9 mouse cellular contexts compared by ENCODE assay signal in the genomic region with DNA sequence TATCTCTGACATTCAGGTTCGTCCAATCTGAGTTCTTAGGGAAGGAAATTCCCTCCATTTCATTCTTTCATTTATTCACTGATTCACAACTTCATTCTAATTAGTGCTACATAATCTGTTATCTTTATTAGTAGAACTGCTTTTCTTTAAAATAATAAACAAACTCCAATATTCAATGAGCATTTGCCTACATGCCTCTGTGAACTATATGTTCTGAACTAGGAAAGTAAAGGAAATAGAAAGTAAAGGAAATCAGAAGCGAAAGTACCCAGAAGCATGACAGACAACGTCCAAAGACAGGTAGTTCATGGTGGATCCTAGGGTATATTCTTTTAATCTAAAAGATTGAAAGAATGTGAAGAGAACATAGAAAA. TPM values are rescaled to one million over a fixed set of nuclear protein-coding genes. Genes with fewer than 3 reads are reported as not detected.
DNase-seq lines count a peak whose midpoint lies in the region; ATAC-seq and TF ChIP-seq lines count a peak whose summit lies in the region.
"Had no signal": no experiment of that assay in that cellular context is flagged by ENCODE, and none has a peak within 500 bp of the region (broad histone marks: within the 10 kb centered on the region; RNA-seq: fewer than 3 reads in every experiment).

No protein-coding gene starts in this region.

- 0 out of 2 replicates have a peak, but pooled peaks cover 3% of the 10 kb centered on the region for H3K4me1 ChIP-seq in forebrain, embryonic 11.5 days (replicated peaks; ENCODE audit: control insufficient read depth, insufficient read depth, low read length)
- peaks cover 11% of the 10 kb centered on the region for H3K4me1 ChIP-seq in limb, embryonic 12.5 days (replicated peaks)
- peaks cover 14% of the 10 kb centered on the region for H3K4me1 ChIP-seq in neural tube, embryonic 13.5 days (replicated peaks)

- TF ChIP-seq CTCF in left cerebral cortex, adult 2 months (IDR thresholded peaks at IDR 0.05) = no peak

- H3K36me3 ChIP-seq in forebrain, embryonic 11.5 days (ENCODE audit: control insufficient read depth, insufficient read depth, low read length) = peaks cover 8% of the 10 kb centered on the region; the same call in 1 of the 2 replicates
- peaks cover 34% of the 10 kb centered on the region for H3K36me3 ChIP-seq in limb, embryonic 12.5 days
- peaks cover 29% of the 10 kb centered on the region for H3K36me3 ChIP-seq in neural tube, embryonic 13.5 days

- intact Hi-C loops in left cerebral cortex, adult 2 months (cut with DNase I) = loop anchor here (5.0 kb wide), 1 partner anchor 284 kb away; no protein-coding TSS in a partner anchor
- intact Hi-C loops in left cerebral cortex, postnatal 36 days (cut with DNase I) = loop anchor here (5.0 kb wide), 1 partner anchor 284 kb away; no protein-coding TSS in a partner anchor

- WGBS in forebrain, embryonic 11.5 days = 68% methylated on average over 3 of the region's 3 CpGs
- WGBS in limb, embryonic 12.5 days = 65% methylated on average over 3 of the region's 3 CpGs
- WGBS in neural tube, embryonic 13.5 days = 64% methylated on average over 3 of the region's 3 CpGs

- H3K9me3 ChIP-seq in forebrain, embryonic 11.5 days (ENCODE audit: control insufficient read depth, low read length) = no peaks in the 10 kb centered on the region
- no peaks in the 10 kb centered on the region for H3K9me3 ChIP-seq in limb, embryonic 12.5 days
- H3K9me3 ChIP-seq in neural tube, embryonic 13.5 days = no peaks in the 10 kb centered on the region

- H3K9ac ChIP-seq in forebrain, embryonic 11.5 days (ENCODE audit: low read length) = no peak overlapping the region; the same call in 1 of the 2 replicates
- H3K9ac ChIP-seq in limb, embryonic 12.5 days (replicated peaks) = 0 out of 2 replicates have a peak overlapping the region, but pooled peaks have one; percentile 69
- H3K9ac ChIP-seq in neural tube, embryonic 13.5 days = no peak overlapping the region

- H3K27me3 ChIP-seq in forebrain, embryonic 11.5 days (ENCODE audit: control insufficient read depth, insufficient read depth, low read length) = no peaks in the 10 kb centered on the region
- H3K27me3 ChIP-seq in limb, embryonic 12.5 days = no peaks in the 10 kb centered on the region
- H3K27me3 ChIP-seq in neural tube, embryonic 13.5 days = no peaks in the 10 kb centered on the region

- no peak overlapping the region for H3K27ac ChIP-seq in left cerebral cortex, adult 2 months
- H3K27ac ChIP-seq in forebrain, embryonic 11.5 days (ENCODE audit: low read depth, low read length) = no peak overlapping the region; the same call in 1 of the 2 replicates
- H3K27ac ChIP-seq in limb, embryonic 12.5 days = no peak overlapping the region
- peak overlapping the region; percentile 81; the same call in 1 of the 2 replicates for H3K27ac ChIP-seq in neural tube, embryonic 13.5 days (replicated peaks)

- no peak overlapping the region for H3K4me2 ChIP-seq in forebrain, embryonic 11.5 days (ENCODE audit: low read depth, low read length, severe bottlenecking)
- peak overlapping the region; percentile 68; the same call in 1 of the 2 replicates for H3K4me2 ChIP-seq in limb, embryonic 12.5 days
- H3K4me2 ChIP-seq in neural tube, embryonic 13.5 days = peak overlapping the region; percentile 69

- peak overlapping the region; percentile 58 for H3K4me3 ChIP-seq in left cerebral cortex, adult 2 months
- H3K4me3 ChIP-seq in forebrain, embryonic 11.5 days (ENCODE audit: low read depth, low read length) = peak overlapping the region; percentile 56; the same call in 1 of the 2 replicates
- H3K4me3 ChIP-seq in limb, embryonic 12.5 days (replicated peaks) = peak overlapping the region; percentile 66; the same call in 1 of the 2 replicates
- H3K4me3 ChIP-seq in neural tube, embryonic 13.5 days = peak overlapping the region; percentile 59; the same call in 1 of the 2 replicates

- no peak for DNase-seq in left cerebral cortex, adult 2 months (ENCODE audit: extremely low spot score in 1 of 2, low spot score in 2 of 2)
- no peak for DNase-seq in left cerebral cortex, postnatal 36 days (ENCODE audit: low spot score in 2 of 2)
- no peak for DNase-seq in forebrain, embryonic 11.5 days (ENCODE audit: low spot score)
- no peak for DNase-seq in spleen, adult 18-20 months
- DNase-seq in cerebellum, postnatal 36 days = no peak
- no peak for DNase-seq in kidney, adult 9 months

- no peak for ATAC-seq in forebrain, embryonic 11.5 days (replicated peaks; ENCODE audit: low FRiP score)
- no peak for ATAC-seq in limb, embryonic 12.5 days (ENCODE audit: insufficient number of reproducible peaks, insufficient read depth, low FRiP score, low TSS enrichment, low read depth)
- no peak for ATAC-seq in neural tube, embryonic 13.5 days (ENCODE audit: low read depth)

RNA-seq across cellular contexts. Expression of a gene that starts 0.4 kb away (rescaled TPM):
- 10 to 100 TPM in 1 of 2 experiments, 1 to 10 TPM in 1; 9.8 to 11.4 TPM for total RNA-seq in left cerebral cortex, adult 2 months (2021)
- 10 to 100 TPM in 1 of 2 experiments, 1 to 10 TPM in 1; 8.0 to 10.3 TPM for total RNA-seq in left cerebral cortex, postnatal 36 days (2021)
- polyA plus RNA-seq in forebrain, embryonic 11.5 days (2014; fragmentation: Nextera tagmentation; extraction: Ambion mirVana) = 152 and 157 TPM in 2 replicates
- 133 and 137 TPM in 2 replicates for polyA plus RNA-seq in limb, embryonic 12.5 days (2016; fragmentation: Nextera tagmentation; extraction: Ambion mirVana)
- polyA plus RNA-seq in neural tube, embryonic 13.5 days (2015; fragmentation: Nextera tagmentation; extraction: Ambion mirVana) = 62.2 and 70.1 TPM in 2 replicates

RNA-seq across cellular contexts. Expression of a gene that starts 45.6 kb away (rescaled TPM):
- not detected for total RNA-seq in left cerebral cortex, adult 2 months (2021)
- total RNA-seq in left cerebral cortex, postnatal 36 days (2021) = not detected
- 0.11 and 0.25 TPM in 2 replicates for polyA plus RNA-seq in forebrain, embryonic 11.5 days (2014; fragmentation: Nextera tagmentation; extraction: Ambion mirVana)
- polyA plus RNA-seq in limb, embryonic 12.5 days (2016; fragmentation: Nextera tagmentation; extraction: Ambion mirVana) = 0.09 TPM in 1 of 2 replicates, not detected in the other
- polyA plus RNA-seq in neural tube, embryonic 13.5 days (2015; fragmentation: Nextera tagmentation; extraction: Ambion mirVana) = not detected in 2 replicates
- total RNA-seq: layer of hippocampus, adult 18-20 months had no signal
